Mouse (Mus musculus) brain, embryonic 14.5 days (tissue): ENCODE measurements around the gene Olfr686.

Experiments
- CTCF ChIP-seq: fragments of 200-500 bp; IDR thresholded peaks from 2 replicates; pipeline ENCODE4 v1.5.1; 2012; ENCODE audit warnings: inconsistent platforms, mild to moderate bottlenecking, moderate library complexity, borderline replicate concordance; ENCODE audit not compliant: insufficient read depth, insufficient read length; ENCODE audit errors: extremely low read depth
- POLR2A ChIP-seq: fragments of 200-500 bp; IDR thresholded peaks from 2 replicates; pipeline ENCODE4 v1.6.1; 2012; ENCODE audit warnings: mild to moderate bottlenecking, inconsistent platforms, borderline replicate concordance; ENCODE audit not compliant: poor library complexity, insufficient read depth, insufficient read length, severe bottlenecking; ENCODE audit errors: extremely low read depth

- TF ChIP-seq CTCF (no peak), POLR2A (no peak)
Observed at GRCm38 (mm10) chr7:105226703-105227102, 19.4 kb upstream of the Olfr686 start.
